Mouse (Mus musculus) megakaryocyte, adult 5-6 weeks (primary cell): ENCODE measurements around the gene Gstm4. TPM values are rescaled to one million over a fixed set of nuclear protein-coding genes. Genes with fewer than 3 reads are reported as not detected.

Experiments
- ATAC-seq: 2 replicates; pipeline ENCODE4 v1.8.0; 2016; ENCODE audit warnings: mild to moderate bottlenecking, inconsistent platforms; ENCODE audit not compliant: poor library complexity, severe bottlenecking
- total RNA-seq, 2 experiments: library from RNA; stranded (forward) in 1 of 2; stranded (reverse) in 1 of 2; fragments of 153-499, 151-499 nt in 1 of 2; fragments of 221-1000, 200-1000 nt in 1 of 2; gene quantifications; 2 replicates each; pipeline versions ENCODE4 v1.2.3 to v1.2.4; 2015 to 2017

Gene Gstm4
- total RNA-seq (2015) (8.0 and 10.1 TPM in 2 replicates), total RNA-seq (2017) (6.5 and 12.1 TPM in 2 replicates)

- peak; percentile 97 for ATAC-seq
Measured at GRCm38 (mm10) chr3:108044394-108045140, at the start of gene Gstm4. Gene Gstm4, minus strand, starts transcription at chr3:108044894.

GRCm38 (mm10) chr3:108094146-108094545, 49.5 kb upstream of the Gstm4 start:
- no peak for ATAC-seq

DNA sequence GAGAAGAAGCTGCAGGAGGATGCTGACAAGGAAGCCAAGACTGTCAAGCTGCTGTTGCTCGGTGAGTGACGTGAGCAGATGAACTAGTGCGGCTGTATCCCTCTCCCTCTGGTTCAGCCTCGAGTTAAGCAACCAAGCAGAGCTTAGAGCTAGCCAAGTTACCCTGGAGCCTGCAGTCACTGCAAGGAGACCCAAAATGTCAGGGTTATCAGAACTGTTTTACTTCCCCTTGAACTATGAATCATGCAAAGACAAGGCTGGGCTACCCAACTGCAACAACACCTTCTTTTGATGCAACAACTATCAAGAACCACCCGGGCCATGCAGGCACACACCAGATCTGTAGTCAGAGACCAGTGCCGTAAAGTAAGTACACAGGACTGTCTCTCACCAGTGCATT, 48.6 kb upstream of the Gstm4 start:
- peak; percentile 69 for ATAC-seq

DNA sequence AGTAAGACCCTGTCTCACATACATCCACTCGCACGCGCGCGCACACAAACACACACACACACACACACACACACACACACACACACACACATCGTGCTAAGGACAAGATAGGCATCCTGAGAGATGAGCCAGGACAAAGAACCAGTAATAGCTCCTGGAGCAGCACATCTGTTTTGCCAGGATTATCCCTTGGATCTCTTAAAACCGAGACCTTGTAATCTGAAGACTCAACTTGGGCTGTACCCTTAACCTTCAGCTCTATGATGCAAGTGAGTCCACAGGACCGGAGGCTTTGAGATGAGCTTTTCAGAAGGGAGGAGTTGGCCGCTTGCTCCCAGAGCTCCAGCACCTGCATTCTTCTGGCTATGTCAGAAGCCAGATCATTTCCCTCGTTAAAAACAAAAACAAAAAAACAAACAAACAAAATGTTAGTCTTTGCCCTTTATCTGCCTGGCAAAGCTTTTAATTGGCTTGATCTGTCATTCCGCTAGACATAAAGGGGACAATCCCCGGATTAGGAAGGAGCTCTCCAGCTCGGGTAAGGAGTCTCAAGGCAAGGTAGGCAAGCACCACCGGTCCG, 47.9 kb upstream of the Gstm4 start, which contains the start of gene Gnat2:
Gene Gnat2, plus strand, starts transcription at position 254 of the 580 bp plus-strand sequence.
- no peak for ATAC-seq

DNA sequence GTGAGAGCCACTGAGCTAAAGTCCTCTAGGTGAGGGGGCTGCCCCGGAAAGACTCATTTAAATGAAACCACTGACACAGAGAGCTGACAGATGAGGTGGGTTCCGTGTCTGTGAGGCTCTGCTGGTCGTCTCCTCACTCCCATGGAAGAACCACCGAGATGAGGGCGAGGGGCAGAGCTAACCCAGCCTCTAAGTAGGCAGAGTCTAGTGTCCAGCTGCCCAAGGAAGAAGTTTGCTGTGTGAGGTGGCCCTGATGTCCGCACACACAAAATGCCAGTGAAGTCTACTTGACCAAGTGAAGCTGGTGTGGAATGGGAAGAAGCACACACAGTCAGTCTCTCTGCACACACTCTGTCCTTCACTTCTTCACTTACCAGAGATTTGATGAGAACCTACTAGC, 47.3 kb upstream of the Gstm4 start:
- ATAC-seq = no peak

- ATAC-seq = no peak
Measured at GRCm38 (mm10) chr3:108090561-108090960, 45.9 kb upstream of the Gstm4 start.

DNA sequence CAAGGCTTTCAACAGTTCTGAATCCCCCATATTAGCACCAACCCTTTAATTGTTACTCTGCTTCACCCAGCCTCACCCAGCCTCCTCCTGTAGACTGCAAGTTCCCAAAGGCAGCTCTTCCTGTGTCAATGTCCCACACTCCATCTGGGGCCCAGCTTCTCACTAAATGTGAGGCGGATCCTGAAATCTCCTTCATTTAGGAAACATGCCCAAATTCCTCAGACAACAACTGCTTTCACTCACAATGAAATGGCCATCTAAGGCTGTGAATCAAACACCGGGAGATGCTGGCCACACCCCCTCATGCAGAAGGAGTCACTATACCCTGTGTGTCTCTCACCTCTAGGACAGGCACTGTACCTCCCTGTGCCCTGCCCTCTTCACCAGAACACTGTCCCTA, 45.2 kb upstream of the Gstm4 start:
- no peak for ATAC-seq

DNA sequence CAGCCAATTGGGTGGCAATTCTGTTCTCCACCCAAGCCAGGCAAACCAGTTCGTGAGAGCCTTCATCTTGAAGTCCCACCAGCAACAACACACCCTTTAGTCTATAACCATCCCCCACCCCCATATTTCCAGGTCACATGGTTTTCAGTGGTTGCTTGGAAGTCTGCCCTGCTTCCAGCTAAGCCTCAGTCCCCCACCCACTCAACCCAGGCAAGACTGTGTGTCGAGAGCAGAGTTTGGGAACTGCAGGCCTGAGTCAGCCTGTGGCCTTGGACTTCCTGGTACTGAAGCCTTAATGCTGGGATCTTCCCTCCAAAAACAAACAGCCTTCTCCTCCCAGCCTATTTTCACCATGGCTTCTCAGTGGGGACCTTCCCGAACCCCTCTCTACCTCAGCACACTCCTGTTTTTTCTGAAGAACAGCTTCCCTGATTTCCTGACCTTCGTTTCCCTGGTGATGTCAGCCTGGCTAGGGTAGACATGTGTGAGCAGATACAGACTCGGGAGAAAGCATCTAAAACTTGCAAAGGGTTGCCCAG, 44.2 kb upstream of the Gstm4 start:
- no peak for ATAC-seq

- ATAC-seq = no peak
Measured at GRCm38 (mm10) chr3:108087329-108087728, 42.6 kb upstream of the Gstm4 start.

DNA sequence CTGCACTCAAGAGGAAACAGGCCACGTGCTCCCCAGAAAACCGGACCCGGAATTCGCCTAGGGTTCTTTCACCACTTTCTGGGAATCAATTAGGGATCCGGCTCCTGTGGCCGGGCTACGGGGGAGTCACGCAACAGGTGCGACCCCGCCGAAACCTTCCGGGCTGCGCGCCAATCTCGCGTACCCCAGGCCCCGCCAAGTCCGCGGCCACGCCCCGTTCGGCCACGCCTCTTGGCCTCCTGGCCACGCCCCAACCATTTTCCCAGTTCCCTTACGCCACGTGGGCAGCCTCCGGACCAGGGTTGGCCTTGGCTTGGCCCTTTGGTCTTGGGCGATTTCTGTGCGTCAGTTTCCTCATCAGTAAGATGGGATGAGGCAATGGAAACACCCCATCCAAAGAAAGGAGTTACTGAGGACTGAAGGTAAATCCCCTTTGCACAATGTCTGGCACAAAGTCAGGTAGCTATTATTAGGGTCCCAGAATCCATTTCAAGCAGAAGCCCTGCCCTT, 41.8 kb upstream of the Gstm4 start, which contains the start of gene Ampd2:
Gene Ampd2, minus strand, starts transcription at position 182 of the 510 bp plus-strand sequence.
- ATAC-seq = peak; percentile 56

DNA sequence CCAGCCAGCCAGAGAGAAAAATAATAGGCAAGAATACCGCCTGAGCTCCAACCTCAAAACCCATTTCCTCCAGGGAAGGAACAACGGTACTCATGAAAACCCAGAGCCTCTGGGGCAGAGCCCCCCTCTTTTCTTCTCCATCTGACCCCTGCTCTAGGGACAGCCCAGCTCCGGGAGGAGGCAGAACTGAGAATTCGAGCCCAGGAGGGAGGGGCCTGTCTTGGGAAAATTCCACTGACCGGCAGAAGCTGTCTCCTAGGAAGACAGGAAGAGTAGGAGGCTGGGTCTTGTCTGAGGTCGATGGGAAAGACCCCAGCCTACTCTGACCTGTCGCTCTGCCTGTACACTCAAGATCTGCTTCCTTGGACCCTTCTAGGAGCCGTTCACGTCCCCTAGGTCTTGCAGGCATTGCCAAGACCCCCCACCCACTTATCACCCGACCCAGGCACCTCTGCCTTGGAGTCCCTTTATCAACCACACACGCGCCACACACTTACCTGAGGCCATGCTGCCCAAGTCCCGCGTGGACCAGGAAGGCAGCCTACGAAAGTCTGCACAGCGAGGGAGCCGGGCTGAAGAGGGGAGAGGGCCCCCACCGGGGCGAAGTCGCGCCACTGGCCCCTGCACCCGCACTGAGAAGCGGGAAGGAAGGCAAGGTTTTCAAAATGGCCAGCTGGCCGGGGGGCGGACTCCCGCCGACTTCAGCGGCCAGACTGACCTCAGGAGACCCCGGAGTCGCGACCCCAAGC, 41.2 kb upstream of the Gstm4 start:
- ATAC-seq = peak; percentile 17

GRCm38 (mm10) chr3:108085281-108085720, 40.6 kb upstream of the Gstm4 start:
- ATAC-seq = peak; percentile 86

DNA sequence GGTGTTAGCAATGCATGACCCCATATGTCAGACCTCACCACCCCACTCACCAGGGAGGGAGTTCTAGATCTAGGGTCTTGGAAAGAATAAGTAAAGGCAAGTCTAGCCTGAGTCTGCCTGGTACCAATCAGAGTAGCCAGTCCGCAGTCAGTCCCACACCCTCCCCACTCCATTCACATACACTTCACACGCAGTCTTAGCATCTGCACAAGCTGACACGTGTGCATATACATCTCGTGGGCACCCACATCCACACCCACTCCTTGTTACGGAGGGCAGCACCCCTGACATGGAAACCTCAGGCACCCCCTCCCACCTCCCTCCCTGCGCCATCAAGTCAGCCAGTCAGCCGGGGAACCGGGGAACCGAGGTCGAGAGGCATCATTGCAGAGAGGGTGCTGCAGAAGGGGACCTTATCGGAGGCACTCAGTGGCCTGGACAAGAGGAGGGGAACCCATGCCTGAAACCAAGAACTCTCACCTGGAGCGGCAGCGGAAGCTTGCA, 40.1 kb upstream of the Gstm4 start:
- peak; percentile 6; the same call in 1 of the 2 replicates for ATAC-seq

DNA sequence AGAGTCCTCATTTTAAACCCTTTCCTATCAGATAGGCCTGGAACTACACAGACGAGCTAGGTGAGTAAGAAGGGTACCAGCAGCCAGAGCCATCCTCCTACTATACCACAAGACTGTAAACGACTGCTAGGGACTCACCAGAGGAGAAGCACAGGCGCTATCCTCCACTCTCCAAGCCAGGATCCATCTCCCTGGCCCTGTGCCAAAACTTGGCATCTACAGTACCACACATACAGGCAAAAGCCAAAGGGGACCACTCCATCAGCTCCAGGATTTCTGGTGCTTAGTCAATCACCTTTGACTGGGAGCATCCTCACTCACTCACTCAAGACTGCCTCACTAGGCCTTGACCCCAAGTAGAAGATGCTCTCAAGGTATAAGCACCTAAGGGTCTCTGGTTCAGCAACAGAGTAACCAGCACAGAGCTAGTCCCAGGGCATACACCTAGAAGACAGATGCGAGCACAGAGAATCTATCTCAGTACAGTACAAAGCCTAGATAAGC, 39.3 kb upstream of the Gstm4 start:
- ATAC-seq = no peak

DNA sequence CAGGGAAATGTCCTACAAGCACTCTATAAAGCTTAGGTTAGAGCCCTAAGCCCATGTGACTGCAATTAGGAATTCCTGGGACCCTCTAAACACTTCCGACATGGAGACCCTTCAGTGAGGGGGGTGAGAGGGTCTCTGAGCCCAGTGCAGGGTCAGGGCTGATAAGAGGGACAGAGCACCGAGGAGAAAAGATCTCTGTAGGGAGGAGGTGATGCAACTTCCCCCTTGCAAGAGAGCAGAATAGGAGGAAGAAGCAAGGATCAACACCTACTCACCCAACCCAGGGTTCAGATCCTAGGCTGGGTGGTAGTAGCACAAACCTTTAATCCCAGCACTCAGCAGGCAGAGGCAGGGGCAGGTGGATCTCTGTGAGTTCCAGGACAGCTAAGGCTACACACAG, 38.5 kb upstream of the Gstm4 start:
- peak; percentile 38 for ATAC-seq

- no peak for ATAC-seq
Measured at GRCm38 (mm10) chr3:108082251-108082875, 37.7 kb upstream of the Gstm4 start.

GRCm38 (mm10) chr3:108081681-108082080, 37.0 kb upstream of the Gstm4 start:
- ATAC-seq = no peak

DNA sequence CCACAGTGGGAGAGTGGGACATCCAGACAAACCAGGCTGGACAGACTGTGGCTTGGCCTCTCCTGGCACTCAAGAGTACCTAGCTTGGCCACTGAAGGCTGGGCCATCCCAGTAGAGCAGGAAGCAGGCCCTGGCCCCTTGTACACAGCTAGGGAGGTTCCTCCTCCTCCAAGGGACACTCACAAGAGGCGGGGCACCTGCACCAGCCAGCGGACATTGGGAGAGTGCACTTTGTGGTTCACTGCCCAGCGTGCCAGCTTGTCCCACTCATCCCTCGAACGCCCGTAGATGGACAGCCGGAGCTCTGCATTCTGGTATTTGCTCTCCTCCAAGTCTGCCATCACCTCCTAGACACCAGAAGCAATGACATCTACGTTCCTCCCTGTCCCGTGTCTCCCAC, 32.1 kb upstream of the Gstm4 start:
- ATAC-seq = no peak

DNA sequence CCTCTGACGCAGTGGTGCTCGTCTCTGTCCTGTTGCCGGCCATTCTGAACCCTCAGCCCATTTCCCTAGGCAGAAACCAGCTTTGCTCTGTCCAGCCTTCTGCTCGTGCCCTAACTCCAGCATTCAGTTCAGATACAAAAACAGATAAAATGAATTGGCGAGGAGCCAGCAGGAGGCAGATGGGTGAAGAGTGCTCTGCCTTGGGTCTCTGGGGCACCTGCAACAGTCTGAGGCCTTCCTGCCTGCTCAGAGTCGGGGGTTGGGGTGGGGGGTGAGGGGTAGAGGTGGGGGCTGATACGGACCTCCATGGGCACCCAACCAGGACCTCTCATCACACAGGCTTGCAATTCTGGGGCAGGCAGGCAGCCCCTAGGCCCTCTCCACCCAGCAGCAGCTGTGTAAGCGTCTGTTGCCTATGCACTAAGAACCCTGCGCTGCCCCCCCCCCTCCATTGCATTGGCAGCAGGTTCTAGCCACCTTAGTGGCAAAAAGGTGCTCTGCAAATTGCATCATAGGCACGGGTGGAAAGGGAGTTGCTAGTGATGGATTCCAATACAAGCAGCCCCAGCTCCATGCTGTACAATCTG, 28.4 kb upstream of the Gstm4 start:
- ATAC-seq = no peak
